Mouse (Mus musculus) intestine, postnatal 0 days (tissue): Measurements from ENCODE around the gene Ndrg2. TPM values are rescaled to one million over a fixed set of nuclear protein-coding genes. Genes with fewer than 3 reads are reported as not detected.
A peak's percentile ranks its signal among the peaks of the same experiment; 100 is the strongest.

Experiments
- ATAC-seq: fragments of 200-750 bp; cut with Nextera tagmentation; 2 replicates; pipeline ENCODE4 v1.8.0; 2017; ENCODE audit warnings: mild to moderate bottlenecking, moderate TSS enrichment, moderate library complexity
- H3K27ac ChIP-seq: fragments of 300-500 bp; sonication (generic); 2 replicates; pipeline ENCODE4 v1.5.1; 2014; ENCODE audit warnings: mild to moderate bottlenecking, low read depth, low read length, moderate library complexity
- H3K27me3 ChIP-seq: fragments of 300-500 bp; sonication (generic); replicated peaks from 2 replicates; pipeline ENCODE4 v1.6.1; 2014; ENCODE audit warnings: low read length, mixed read lengths; ENCODE audit not compliant: control insufficient read depth, insufficient read depth
- H3K36me3 ChIP-seq: fragments of 300-500 bp; sonication (generic); 2 replicates; pipeline ENCODE4 v1.6.1; 2014; ENCODE audit warnings: mild to moderate bottlenecking, moderate library complexity; ENCODE audit not compliant: control insufficient read depth, insufficient read depth
- H3K4me1 ChIP-seq: fragments of 300-500 bp; sonication (generic); replicated peaks from 2 replicates; pipeline ENCODE4 v1.6.1; 2014; ENCODE audit warnings: antibody characterized with exemption, low read length, mixed read lengths; ENCODE audit not compliant: control insufficient read depth, insufficient read depth
- H3K4me2 ChIP-seq: fragments of 300-500 bp; sonication (generic); replicated peaks from 2 replicates; pipeline ENCODE4 v1.6.1; 2014; ENCODE audit warnings: low read depth, mild to moderate bottlenecking, moderate library complexity
- H3K4me3 ChIP-seq: fragments of 300-500 bp; sonication (generic); 2 replicates; pipeline ENCODE4 v1.5.1; 2014; ENCODE audit warnings: low read depth, low read length
- H3K9ac ChIP-seq: fragments of 300-500 bp; sonication (generic); 2 replicates; pipeline ENCODE4 v1.6.1; 2014; ENCODE audit warnings: mild to moderate bottlenecking, low read depth, low read length
- H3K9me3 ChIP-seq: fragments of 300-500 bp; sonication (generic); 2 replicates; pipeline ENCODE4 v1.6.1; 2016; ENCODE audit warnings: mixed run types; ENCODE audit not compliant: control insufficient read depth
- CTCF ChIP-seq: sonication (generic); IDR thresholded peaks from 2 replicates; pipeline ENCODE4 v1.5.1; 2016; ENCODE audit warnings: low read depth, mild to moderate bottlenecking, control low read depth, antibody characterized with exemption, moderate library complexity
- WGBS: fragments of 180-500 bp; shearing (Covaris S2); extraction: QIAGEN DNeasy Blood & Tissue Kit; methylation state at CpG from one replicate; pipeline ENCODE4 v1.1.7; 2014; 5-methylcytosine and 5-hydroxymethylcytosine counted together
- polyA plus RNA-seq: library from polyadenylated mRNA; unstranded; fragments of >200 nt; fragmentation: Nextera tagmentation; extraction: Ambion mirVana; gene quantifications from 2 replicates; pipeline ENCODE4 v1.2.1, GENCODE M21; 2015

The Ndrg2 gene
- polyA plus RNA-seq: 24.9 and 27.1 TPM in 2 replicates

- peak within 1 kb of the TSS; percentile 74 for H3K27ac ChIP-seq
- H3K27me3 ChIP-seq: no peaks in the 10 kb centered on the region
- peak within 1 kb of the TSS; percentile 98 for H3K4me2 ChIP-seq
- H3K36me3 ChIP-seq: 0 out of 2 replicates have a peak, but pooled peaks cover 11% of the 10 kb centered on the region
- 8% methylated on average over 21 of the region's 23 CpGs for WGBS
- peak within 1 kb of the TSS; percentile 57 for H3K4me3 ChIP-seq
- TF ChIP-seq CTCF: no peak
- no peaks in the 10 kb centered on the region for H3K9me3 ChIP-seq
- no peaks in the 10 kb centered on the region; the same call in 1 of the 2 replicates for H3K4me1 ChIP-seq
- H3K9ac ChIP-seq: peak within 1 kb of the TSS; percentile 59
- ATAC-seq: peak; percentile 53
Measured at GRCm38 (mm10) chr14:51913960-51914762, at the start of gene Ndrg2. Gene Ndrg2 (minus strand): TSS chr14:51914158.

- Histone ChIP-seq H3K4me3 (no peak overlapping the region), H3K9me3 (no peaks in the 10 kb centered on the region), H3K36me3 (no peaks in the 10 kb centered on the region), H3K27me3 (no peaks in the 10 kb centered on the region), H3K4me2 (no peak overlapping the region), H3K4me1 (no peaks in the 10 kb centered on the region), H3K9ac (no peak overlapping the region), H3K27ac (no peak overlapping the region)
- TF ChIP-seq CTCF: no peak
- WGBS: 59% methylated on average over 2 of the region's 2 CpGs
- 0 out of 2 replicates have a peak, but pooled peaks have one; percentile 28 for ATAC-seq
Measured at GRCm38 (mm10) chr14:51960316-51960715, 46.4 kb upstream of the Ndrg2 start.

DNA sequence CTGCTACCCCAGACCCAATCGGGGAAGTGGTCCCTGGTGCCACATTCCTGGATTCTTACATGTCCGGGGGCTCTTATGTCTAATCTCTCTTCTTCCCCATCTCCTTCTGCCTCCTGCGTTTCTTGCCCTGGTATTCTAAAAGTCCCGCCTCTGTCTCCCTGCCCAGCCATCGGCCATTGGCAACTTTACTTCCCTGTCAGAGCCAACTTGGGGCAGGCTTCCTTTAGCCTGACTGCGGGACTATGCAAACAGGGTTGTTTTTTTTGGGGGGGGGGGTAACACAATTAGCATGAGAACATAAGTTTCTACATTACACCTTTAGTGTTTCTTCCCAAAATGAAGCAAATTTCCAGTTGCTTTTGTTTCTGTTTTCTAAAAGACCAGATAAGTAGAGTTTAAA lies 29.4 kb upstream of the Ndrg2 start:
- 0 out of 2 replicates have a peak, but pooled peaks cover 3% of the 10 kb centered on the region for H3K9me3 ChIP-seq
- ATAC-seq: no peak
- no peak overlapping the region for H3K27ac ChIP-seq
- no peak overlapping the region for H3K4me2 ChIP-seq
- TF ChIP-seq CTCF: no peak
- H3K36me3 ChIP-seq: no peaks in the 10 kb centered on the region
- H3K27me3 ChIP-seq: no peaks in the 10 kb centered on the region
- H3K4me3 ChIP-seq: no peak overlapping the region
- H3K9ac ChIP-seq: no peak overlapping the region
- H3K4me1 ChIP-seq: no peaks in the 10 kb centered on the region
- 72% methylated on average over 6 of the region's 6 CpGs for WGBS

DNA sequence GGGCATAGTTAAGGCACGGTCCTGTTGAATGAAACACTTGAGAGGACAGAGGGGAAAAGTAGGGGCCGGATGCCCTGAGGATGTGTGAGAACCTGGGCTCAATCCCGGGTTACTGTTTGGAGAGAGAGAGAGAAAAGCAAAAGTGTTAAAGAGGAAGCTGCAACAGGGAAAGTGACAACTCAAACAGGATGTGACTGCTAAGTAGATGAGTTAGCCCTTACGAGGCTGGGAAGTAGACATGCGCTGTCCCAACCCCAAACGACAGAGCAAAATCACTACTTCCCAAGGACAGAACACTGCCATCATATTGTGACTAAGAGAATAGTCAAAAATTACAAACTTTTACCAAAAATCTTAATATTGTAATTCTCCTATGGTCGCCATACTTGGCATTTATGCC lies 28.3 kb upstream of the Ndrg2 start:
- no peak for TF ChIP-seq CTCF
- Histone ChIP-seq H3K9me3 (0 out of 2 replicates have a peak, but pooled peaks cover 4% of the 10 kb centered on the region), H3K4me2 (no peak overlapping the region), H3K27ac (no peak overlapping the region), H3K4me1 (no peaks in the 10 kb centered on the region), H3K27me3 (no peaks in the 10 kb centered on the region), H3K9ac (no peak overlapping the region), H3K4me3 (no peak overlapping the region), H3K36me3 (no peaks in the 10 kb centered on the region)
- ATAC-seq: no peak
- WGBS: 68% methylated on average over 7 of the region's 7 CpGs

DNA sequence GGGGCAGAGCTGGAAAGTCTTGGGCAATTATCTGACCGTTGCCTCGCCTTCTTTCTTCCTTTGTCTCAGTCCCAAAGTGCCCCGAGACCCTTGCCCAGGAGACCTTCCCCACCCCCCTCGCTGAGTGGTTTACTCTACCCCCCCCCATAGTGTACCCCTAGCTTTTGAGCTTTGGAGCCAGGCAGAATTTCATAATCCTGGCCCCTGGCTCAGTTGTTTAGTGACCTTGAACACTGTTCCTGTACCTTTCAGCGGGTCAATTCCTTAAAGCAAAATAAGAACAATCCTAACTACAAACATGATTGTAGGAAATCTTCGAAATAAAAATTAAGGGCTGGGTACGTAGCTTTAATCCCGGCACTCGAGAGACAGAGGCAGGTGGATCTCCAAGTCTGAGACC lies 27.6 kb upstream of the Ndrg2 start:
- H3K36me3 ChIP-seq: no peaks in the 10 kb centered on the region
- no peaks in the 10 kb centered on the region for H3K27me3 ChIP-seq
- TF ChIP-seq CTCF: no peak
- no peak overlapping the region for H3K27ac ChIP-seq
- H3K4me1 ChIP-seq: no peaks in the 10 kb centered on the region
- H3K9me3 ChIP-seq: 0 out of 2 replicates have a peak, but pooled peaks cover 4% of the 10 kb centered on the region
- H3K4me2 ChIP-seq: 0 out of 2 replicates have a peak overlapping the region, but pooled peaks have one; percentile 22
- 62% methylated on average over 9 of the region's 9 CpGs for WGBS
- H3K9ac ChIP-seq: no peak overlapping the region
- no peak for ATAC-seq
- no peak overlapping the region for H3K4me3 ChIP-seq

GRCm38 (mm10) chr14:51940944-51941560 lies 27.1 kb upstream of the Ndrg2 start:
- H3K4me1 ChIP-seq: no peaks in the 10 kb centered on the region
- H3K36me3 ChIP-seq: no peaks in the 10 kb centered on the region
- whole genome bisulfite sequencing: 35% methylated on average over 8 of the region's 8 CpGs
- ATAC-seq: peak; percentile 53; the same call in 1 of the 2 replicates
- H3K9me3 ChIP-seq: 0 out of 2 replicates have a peak, but pooled peaks cover 7% of the 10 kb centered on the region
- H3K27ac ChIP-seq: no peak overlapping the region
- H3K4me3 ChIP-seq: no peak overlapping the region
- H3K27me3 ChIP-seq: no peaks in the 10 kb centered on the region
- H3K9ac ChIP-seq: no peak overlapping the region
- no peak for TF ChIP-seq CTCF
- 0 out of 2 replicates have a peak overlapping the region, but pooled peaks have one; percentile 22 for H3K4me2 ChIP-seq
